Mouse (Mus musculus): ENCODE results near the gene Atp5b. TPM values are rescaled to one million over a fixed set of nuclear protein-coding genes. Genes with fewer than 3 reads are reported as not detected.

The Atp5b gene
- total RNA-seq, 2 experiments from 2014 or later, result 1,635 to 1,673 TPM

GRCm38 (mm10) chr10:128128143-128128542 is 45.1 kb downstream of the Atp5b start:
- no peak for DNase-seq (ENCODE audit: low spot score in 2 of 2)
- no peak for TF ChIP-seq CTCF (conservative IDR thresholded peaks at IDR 0.05)
- Histone ChIP-seq H3K4me3 (no peak overlapping the region), H3K27ac (no peak overlapping the region)

GRCm38 (mm10) chr10:128131297-128131696 is 48.2 kb downstream of the Atp5b start:
- DNase-seq (ENCODE audit: low spot score in 2 of 2), result no peak
- no peak overlapping the region for H3K4me3 ChIP-seq
- no peak overlapping the region for H3K27ac ChIP-seq
- TF ChIP-seq CTCF (conservative IDR thresholded peaks at IDR 0.05), result no peak

DNA sequence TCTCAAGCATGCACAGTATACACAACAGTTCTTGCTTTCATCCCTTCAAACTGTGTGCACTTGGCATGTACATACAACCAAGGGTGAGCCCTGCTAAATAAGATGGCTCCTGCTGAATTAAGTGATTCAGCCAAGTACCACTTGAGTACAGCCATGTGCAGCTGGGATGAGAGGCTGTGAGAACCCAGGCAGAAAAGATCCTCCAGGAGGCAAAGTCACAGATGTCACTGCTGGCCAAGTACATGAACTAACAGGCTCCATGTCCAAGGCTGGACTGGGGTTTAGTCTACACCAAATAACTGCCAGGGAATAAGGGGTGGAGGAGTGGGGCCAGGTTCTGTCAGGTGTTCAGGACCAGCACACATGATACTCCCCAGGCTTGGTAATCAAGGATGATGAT is 48.7 kb downstream of the Atp5b start:
- TF ChIP-seq CTCF (conservative IDR thresholded peaks at IDR 0.05), result no peak
- no peak for DNase-seq (ENCODE audit: low spot score in 2 of 2)
- H3K27ac ChIP-seq, result no peak overlapping the region
- H3K4me3 ChIP-seq, result no peak overlapping the region

DNA sequence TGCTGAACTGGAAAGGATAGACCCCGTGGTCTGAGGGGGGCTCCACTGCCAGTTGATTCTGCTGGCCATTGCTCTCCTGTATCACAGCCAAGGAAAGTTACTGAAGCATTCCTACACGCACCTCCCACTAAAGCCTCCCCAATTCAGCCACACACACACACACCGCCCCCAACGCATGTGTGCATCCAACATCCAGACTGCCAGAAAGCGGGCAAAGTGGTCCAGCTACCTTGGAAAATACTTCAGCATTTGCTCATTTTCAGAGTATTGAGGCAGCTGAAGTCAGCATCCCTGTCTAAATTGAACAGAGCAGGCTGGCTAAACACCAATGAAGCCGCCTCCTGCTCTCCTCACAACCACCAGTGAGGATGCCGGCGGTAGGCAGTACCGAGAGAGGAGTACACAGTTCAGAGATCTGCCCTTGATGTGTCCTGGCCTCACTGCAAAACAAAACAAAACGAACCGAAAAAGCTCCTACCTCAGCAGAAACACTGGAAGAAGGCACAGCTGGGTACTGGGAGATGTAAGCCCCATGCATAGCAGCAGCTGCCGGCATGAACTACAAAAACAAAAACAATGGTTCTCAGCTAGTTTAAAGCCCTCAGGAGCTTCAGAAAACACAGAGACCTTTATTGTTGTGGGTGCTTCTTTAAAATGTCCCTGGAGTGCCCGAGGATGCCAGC is 50.7 kb downstream of the Atp5b start:
- peak; percentile 33 to 63 for DNase-seq (ENCODE audit: low spot score in 2 of 2)
- TF ChIP-seq CTCF (conservative IDR thresholded peaks at IDR 0.05), result no peak
- peak overlapping the region; percentile 84 for H3K27ac ChIP-seq

DNA sequence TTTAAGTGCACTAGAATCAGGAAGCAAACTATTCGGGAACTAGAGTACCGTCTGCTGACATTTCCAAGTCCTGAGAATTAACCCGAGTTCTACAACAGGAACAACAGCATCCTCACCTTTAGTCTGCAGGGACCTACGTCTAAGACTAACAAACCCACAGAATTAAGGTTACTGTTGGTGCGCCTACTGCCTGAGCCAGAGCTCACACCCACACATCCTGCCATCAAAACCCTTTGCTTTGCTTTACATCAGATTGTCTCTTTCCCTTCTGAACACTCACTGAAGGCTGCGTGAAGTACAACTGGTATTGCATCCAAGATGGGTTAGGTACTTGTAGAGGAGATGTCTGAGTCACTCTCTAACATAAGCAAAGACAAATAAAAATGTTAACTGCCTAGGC is 52.3 kb downstream of the Atp5b start:
- Histone ChIP-seq H3K4me3 (no peak overlapping the region), H3K27ac (no peak overlapping the region)
- no peak for DNase-seq (ENCODE audit: low spot score in 2 of 2)
- no peak for TF ChIP-seq CTCF (conservative IDR thresholded peaks at IDR 0.05)

More for the DNA sequence above, 50.7 kb downstream of the Atp5b start:
- peak overlapping the region; percentile 1; the same call in 1 of the 2 replicates for H3K4me3 ChIP-seq

Small RNA genes within 50 kb of the gene (microRNA-seq; reads per million reads assigned to microRNA genes)
- 23.9 to 28.8 reads per million in 2 experiments for gene Mir677

Other genes with a start within 250 kb of the Atp5b start
- gene Rdh19, start 233.3 kb upstream of the Atp5b start, total RNA-seq (2021), result not detected
- not detected for gene Rdh16f2, start 216.8 kb upstream of the Atp5b start, total RNA-seq (2021)
- not detected for gene Rdh7, start 194.5 kb upstream of the Atp5b start, total RNA-seq (2021)
- under 1 TPM in 1 of 2 experiments, not detected in 1; 0.12 TPM for gene Sdr9c7, start 184.8 kb upstream of the Atp5b start, total RNA-seq (2021)
- gene Hsd17b6, start 75.7 kb upstream of the Atp5b start, total RNA-seq (2021), result not detected
- 1 to 10 TPM; 7.7 to 8.0 TPM for gene Prim1, start 68.1 kb upstream of the Atp5b start, total RNA-seq (2021)
- gene Naca, start 47.7 kb upstream of the Atp5b start, total RNA-seq (2021), result 100 to 1,000 TPM; 333 to 336 TPM
- gene Ptges3, start 24.3 kb upstream of the Atp5b start, total RNA-seq (2021), result 100 to 1,000 TPM; 135 to 142 TPM
- 10 to 100 TPM; 42.8 to 45.5 TPM for gene Baz2a, start 8.3 kb downstream of the Atp5b start, total RNA-seq (2021)
- 10 to 100 TPM; 12.7 to 12.8 TPM for gene Rbms2, start 97.0 kb downstream of the Atp5b start, total RNA-seq (2021)
- 10 to 100 TPM; 20.1 to 21.0 TPM for gene Gls2, start 111.2 kb downstream of the Atp5b start, total RNA-seq (2021)
- gene Spryd4, start 128.5 kb downstream of the Atp5b start, total RNA-seq (2021), result 10 to 100 TPM in 1 of 2 experiments, 1 to 10 TPM in 1; 9.5 to 10.4 TPM
- gene Mip, start 142.6 kb downstream of the Atp5b start, total RNA-seq (2021), result not detected
- 1 to 10 TPM; 5.4 to 6.4 TPM for gene Timeless, start 148.8 kb downstream of the Atp5b start, total RNA-seq (2021)
- gene Apon, start 170.8 kb downstream of the Atp5b start, total RNA-seq (2021), result not detected
- gene Apof, start 185.4 kb downstream of the Atp5b start, total RNA-seq (2021), result not detected
- gene Stat2, start 187.3 kb downstream of the Atp5b start, total RNA-seq (2021), result 10 to 100 TPM; 34.4 to 34.7 TPM
- gene Il23a, start 215.5 kb downstream of the Atp5b start, total RNA-seq (2021), result under 1 TPM in 1 of 2 experiments, not detected in 1; 0.27 TPM
- 10 to 100 TPM; 14.7 to 16.4 TPM for gene Pan2, start 220.1 kb downstream of the Atp5b start, total RNA-seq (2021)
- 10 to 100 TPM; 78.8 to 83.0 TPM for gene Cnpy2, start 239.2 kb downstream of the Atp5b start, total RNA-seq (2021)